Mouse (Mus musculus) right cerebral cortex, postnatal 25 days (tissue): ENCODE measurements at regions not wholly inside any gene's neighbourhood (a gene's known extent, or its start where the extent isn't known, plus 50 kb on each side); places are given as distances from the start of the nearest gene placed in this dataset.
A peak's percentile ranks its signal among the peaks of the same experiment; 100 is the strongest.

Experiments
- DNase-seq: peaks from one replicate; pipeline ENCODE4 v3.0.0; 2022

GRCm38 (mm10) chr15:24929742-24930141 is 483.8 kb downstream of the Basp1 start:
- DNase-seq = no peak

DNA sequence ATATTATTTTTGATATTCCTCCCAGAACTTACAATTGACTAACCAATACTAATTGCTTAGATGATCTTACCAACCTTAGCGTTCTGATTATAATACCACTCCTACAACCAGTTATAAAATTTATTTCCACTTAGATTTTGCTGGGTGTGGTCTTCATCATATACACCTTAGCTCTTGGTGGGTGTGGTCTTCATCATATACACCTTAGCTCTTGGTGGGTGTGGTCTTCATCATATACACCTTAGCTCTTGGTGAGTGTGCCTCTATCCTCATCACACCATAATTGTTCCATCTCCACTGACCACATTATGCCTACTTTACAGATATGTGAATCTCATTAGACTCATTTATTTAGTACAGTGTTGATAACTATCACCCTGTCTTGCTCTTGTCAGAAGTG is 501.7 kb downstream of the Basp1 start:
- DNase-seq = no peak

- no peak for DNase-seq
Observed at GRCm38 (mm10) chr15:24911466-24911865, 502.1 kb downstream of the Basp1 start.

DNA sequence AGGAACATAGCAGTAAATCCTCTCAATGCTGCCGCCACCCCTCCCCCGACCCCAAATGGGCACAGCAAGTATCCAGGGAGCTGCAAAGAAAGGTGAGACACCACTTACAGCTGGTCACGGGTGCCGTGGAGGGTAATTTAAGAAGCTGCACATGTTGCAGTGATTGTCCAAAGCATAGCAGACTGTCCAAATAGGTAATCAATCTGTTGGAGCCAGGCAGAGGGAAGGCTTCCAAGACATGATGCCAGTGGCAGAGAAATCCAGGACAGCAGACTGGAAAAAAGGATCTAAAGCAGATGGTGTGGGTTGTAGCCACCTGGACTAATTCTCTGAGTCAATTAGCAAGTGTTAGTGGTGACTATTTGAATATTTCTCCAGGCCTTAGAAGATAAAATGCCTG is 506.6 kb downstream of the Basp1 start:
- peak; percentile 11 for DNase-seq

GRCm38 (mm10) chr15:24878846-24879245 is 534.7 kb downstream of the Basp1 start:
- no peak for DNase-seq

DNA sequence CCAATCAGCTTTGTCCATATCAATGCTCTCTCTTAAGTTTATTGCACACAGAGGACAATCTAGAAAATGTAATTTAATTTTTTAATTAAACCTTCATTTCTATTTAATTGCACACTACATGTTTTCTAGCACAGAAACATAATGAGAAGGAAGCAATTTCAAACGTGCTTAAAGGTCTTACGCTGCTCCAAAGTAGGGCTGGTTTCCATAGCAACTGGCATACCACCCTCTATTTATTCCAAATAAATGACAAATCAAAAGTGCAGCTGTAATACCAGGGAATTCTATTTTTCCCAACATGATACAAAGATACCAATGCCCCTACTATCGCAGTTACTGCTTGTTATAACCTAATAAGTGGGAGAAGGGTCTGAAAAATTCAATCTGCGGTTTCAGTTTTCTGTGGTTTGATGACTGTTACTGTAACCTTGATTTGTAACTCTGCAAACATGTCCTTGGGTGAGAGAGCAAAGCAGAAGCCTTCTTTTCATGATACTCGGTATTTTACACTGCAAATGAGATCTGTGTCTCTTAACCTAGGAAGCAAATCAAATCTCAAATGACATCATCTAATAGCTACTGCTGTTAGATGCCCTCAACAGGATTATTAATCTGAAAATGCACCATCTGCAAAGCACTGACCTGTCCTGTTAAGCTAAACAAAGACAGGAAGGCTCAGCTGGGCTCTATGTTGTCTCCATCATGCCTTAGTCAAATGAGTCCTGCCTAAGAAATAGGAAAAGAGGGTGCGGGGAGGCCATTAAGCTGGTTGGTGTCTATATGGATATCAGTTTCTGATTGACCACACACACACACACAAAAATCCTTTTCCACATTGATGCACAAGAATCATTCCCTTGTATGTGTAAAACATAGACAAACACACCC is 535.6 kb downstream of the Basp1 start:
- no peak for DNase-seq

GRCm38 (mm10) chr15:24876157-24876731 is 537.3 kb downstream of the Basp1 start:
- DNase-seq = peak; percentile 10

DNA sequence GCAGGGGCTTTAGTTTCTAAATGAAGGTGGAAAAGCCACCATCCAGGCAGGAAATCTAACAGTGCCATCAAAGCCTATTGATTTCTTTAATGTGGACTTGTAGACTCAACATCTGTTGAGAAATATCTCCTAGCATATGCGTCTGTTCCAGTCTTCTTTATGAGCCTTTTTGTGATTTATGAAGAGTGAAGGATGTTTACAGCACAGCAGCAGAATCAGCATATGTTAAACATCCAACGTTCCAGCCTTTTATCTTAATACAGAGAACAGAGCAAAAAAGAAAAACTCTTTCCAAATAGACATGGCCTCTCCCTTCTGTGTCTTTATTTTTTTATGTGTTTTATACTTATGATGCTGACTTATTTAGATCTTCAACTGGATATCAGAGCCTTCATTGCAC is 573.3 kb downstream of the Basp1 start:
- no peak for DNase-seq

DNA sequence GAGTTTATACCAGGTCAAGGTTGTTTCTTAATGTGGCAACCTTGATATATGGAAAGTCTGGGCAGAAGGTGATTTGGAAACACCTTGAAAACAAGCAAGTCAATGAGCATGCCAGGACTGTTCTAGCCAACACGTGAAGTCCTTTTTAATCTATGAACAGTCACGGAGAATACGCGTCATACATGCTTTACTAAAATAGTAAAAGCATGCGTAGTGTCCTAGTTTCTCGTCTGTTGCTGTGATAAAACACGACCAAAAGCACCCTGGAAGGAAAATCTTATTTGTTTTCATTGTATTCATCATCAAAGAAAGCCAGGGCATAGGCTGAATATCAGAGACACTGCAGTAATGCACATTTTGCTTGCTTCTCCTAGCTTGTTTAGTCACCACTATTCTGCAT is 575.2 kb downstream of the Basp1 start:
- no peak for DNase-seq

- DNase-seq = no peak
Observed at GRCm38 (mm10) chr15:24827881-24828280, 585.7 kb downstream of the Basp1 start.

DNA sequence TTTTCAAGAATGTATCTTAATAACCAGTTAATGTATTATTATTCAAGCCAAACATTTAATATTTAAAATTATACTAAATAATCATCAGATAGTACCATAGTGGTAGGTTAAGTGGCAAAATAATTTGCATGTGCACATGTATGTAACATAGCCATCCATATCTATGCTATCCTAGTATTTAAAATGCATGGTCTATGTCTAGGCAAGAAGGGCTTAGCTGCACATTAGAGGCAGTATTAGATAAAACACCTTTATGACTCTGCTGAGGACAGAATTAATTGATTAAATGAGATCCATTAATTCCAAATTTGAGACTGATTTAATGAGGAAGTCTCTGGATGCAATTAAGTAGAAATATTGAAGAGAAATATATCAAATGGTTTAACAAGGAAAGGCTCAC is 586.3 kb downstream of the Basp1 start:
- no peak for DNase-seq

DNA sequence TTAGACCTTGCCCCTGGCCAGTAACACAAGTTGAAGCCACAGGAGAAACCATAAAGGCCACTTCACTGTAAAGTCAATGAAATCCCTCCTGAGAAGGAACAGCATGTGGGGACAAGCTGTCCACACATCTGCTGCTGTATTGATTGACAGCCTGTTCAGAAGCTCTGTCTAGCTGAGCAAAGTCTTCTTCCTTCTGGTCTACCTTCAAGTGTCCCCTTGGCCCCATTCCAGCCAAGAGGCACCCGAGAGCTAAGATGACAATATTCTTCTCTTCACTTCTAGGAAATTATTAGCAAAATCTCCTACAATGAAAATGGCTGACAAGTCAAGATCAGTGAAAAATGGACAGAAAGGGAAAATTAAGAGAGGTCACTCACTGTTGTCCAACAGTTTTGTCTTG is 616.7 kb downstream of the Basp1 start:
- DNase-seq = no peak

DNA sequence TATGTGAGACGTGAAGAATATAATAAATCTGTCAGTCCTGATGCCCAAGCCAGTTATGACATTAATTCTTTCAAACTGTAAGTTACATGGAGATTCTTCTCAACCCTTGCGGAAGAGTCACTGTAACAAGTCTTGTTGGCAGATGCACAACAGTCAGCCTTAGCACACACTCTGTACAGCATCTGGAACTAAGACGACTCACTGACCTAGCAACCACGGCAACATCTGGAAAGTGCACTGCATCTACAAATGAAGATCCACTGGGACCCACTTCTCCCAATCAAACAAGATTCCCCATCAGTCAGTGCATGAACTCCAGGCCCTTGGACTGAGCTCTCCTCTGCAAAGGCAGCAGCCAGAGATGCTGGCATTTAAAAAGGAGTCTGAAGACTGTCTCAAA is 620.2 kb downstream of the Basp1 start:
- no peak for DNase-seq

DNA sequence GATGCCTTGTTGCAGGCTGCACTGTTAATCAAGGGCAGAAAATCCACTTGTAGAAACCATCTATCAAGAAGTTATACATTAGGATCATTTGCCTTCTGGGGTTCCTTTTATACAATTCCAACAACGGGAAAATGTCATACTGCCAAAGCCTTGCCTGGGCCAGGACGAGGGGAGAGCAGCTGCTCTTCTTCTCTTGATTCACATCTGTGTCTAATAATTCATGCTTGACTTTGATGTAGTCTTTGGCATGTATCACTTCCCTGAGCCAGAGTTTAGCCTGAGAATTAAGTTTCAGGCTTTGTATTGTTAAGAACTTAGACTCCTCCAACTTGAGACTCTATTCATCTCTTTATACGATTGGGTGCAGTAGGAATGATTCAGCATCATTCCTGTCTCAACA is 627.2 kb downstream of the Basp1 start:
- no peak for DNase-seq

DNA sequence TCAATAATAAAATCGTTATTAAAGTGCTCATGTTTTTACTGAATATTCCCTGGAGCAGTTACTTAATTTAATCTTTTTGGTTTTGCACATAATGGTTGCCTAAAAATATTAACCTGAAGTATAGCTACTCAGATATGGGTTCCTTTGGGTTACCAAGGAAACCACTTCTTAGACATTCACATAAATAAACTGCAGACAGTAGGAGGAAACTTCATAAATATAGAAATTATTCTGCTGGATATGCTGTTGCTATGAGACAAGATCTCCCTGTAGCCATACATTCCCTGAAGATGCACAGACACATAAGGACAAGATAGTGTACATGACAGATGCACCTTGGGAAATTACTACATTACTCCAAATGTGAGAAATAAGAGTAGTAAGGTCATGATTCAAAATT is 635.3 kb downstream of the Basp1 start:
- no peak for DNase-seq

GRCm38 (mm10) chr15:24751480-24752157 is 661.9 kb downstream of the Basp1 start:
- DNase-seq = no peak

- no peak for DNase-seq
Observed at GRCm38 (mm10) chr15:24743240-24743639, 670.3 kb downstream of the Basp1 start.

GRCm38 (mm10) chr15:24725170-24725569 is 688.4 kb downstream of the Basp1 start:
- no peak for DNase-seq

GRCm38 (mm10) chr15:24724664-24725063 is 688.9 kb downstream of the Basp1 start:
- no peak for DNase-seq

DNA sequence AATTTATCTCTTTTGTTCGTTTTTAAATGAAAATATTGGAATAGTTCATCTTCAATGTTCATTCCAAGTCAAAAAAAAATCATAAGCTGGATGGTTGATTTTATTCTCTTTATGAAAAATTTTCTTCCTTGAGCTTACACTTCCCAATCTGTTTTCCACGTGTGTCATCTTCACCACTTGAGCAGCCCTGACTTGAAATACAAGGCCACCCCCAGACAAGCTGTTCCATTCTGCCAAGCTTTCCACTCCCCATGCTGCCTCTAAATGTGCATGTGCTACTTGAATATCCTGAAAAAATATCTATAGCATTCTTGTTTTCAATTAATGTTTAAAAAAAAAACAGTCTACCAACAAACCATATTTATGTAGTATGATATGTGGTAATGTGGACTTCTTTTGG is 693.2 kb downstream of the Basp1 start:
- DNase-seq = peak; percentile 70

- DNase-seq = no peak
Observed at GRCm38 (mm10) chr15:24682167-24682566, 731.4 kb downstream of the Basp1 start.

DNA sequence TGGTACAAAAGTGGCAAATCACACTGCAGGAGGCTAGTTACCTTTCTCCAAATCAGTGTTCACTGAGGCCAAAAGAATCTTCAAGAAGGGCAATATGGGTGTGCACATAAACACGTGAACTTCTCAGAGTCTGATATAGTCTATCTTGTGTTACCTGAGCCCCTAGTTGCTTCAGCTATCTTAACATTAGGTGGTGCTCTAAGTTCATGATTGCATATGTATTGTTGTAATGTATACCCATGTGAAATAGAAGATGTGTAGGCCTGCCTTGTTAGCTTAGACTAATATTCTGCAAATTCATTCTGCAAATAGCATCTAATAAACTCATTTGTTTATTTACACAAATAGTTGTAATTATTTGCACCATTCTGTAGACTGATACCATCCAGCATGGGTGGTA is 764.6 kb downstream of the Basp1 start:
- no peak for DNase-seq

GRCm38 (mm10) chr15:24635620-24636019 is 777.9 kb downstream of the Basp1 start:
- no peak for DNase-seq

- peak; percentile 50 for DNase-seq
Observed at GRCm38 (mm10) chr15:24596242-24596641, 817.3 kb downstream of the Basp1 start.
